Mouse (Mus musculus) liver, postnatal 0 days (tissue): Measurements from ENCODE around the gene Pde4d.

ENCODE experiments used
- CTCF ChIP-seq: sonication (generic); IDR thresholded peaks from 2 replicates; pipeline ENCODE4 v1.5.1; 2016; ENCODE audit warnings: antibody characterized with exemption, low read depth
- EP300 ChIP-seq: IDR thresholded peaks from 2 replicates; pipeline ENCODE4 v1.6.1; 2016; ENCODE audit warnings: antibody characterized with exemption, low read depth, mild to moderate bottlenecking

DNA sequence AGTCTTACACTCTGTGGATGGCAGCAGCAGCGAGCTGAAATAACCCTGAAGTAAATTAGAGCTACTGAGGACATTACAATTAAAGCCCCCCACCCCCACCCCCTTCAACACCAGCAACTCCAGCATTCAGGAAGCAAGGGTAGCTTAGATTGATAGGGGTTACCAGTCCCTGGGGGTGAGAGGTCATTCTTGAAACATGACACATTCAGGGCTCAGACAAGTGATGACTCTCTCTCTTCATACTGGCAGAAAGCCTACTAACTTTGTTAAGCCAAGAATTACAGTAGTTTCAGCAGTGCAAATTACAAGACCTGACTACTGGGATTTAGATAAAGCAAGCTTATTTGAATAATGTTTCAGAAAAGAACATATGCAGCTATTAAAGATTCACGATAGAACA, 455.4 kb downstream of the Pde4d start:
- TF ChIP-seq EP300: no peak
- TF ChIP-seq CTCF: no peak
